Mouse (Mus musculus) inflammation-experienced regulatory T-cells, adult 16 weeks (primary cell): ENCODE measurements around the gene Slc22a12. TPM values are rescaled to one million over a fixed set of nuclear protein-coding genes. Genes with fewer than 3 reads are reported as not detected.

ENCODE experiments used
- polyA plus RNA-seq: library from polyadenylated mRNA; unstranded; fragments of 100-300 nt; shearing (Covaris generic); gene quantifications from one replicate; pipeline ENCODE4 v1.2.1, GENCODE M21; 2017

Gene Slc22a12
- not detected for polyA plus RNA-seq

GRCm38 (mm10) chr19:6542367-6543034 is at the start of gene Slc22a12:
Slc22a12 (minus strand) TSS chr19:6543032.

Other genes starting within 250 kb of the Slc22a12 start
- gene Cdc42bpg, start 236.6 kb downstream of the Slc22a12 start, polyA plus RNA-seq, result 0.37 TPM
- gene Men1, start 208.1 kb downstream of the Slc22a12 start, polyA plus RNA-seq, result 78.5 TPM
- gene Map4k2, start 201.9 kb downstream of the Slc22a12 start, polyA plus RNA-seq, result 113 TPM
- 249 TPM for gene Sf1, start 179.3 kb downstream of the Slc22a12 start, polyA plus RNA-seq
- 2.8 TPM for gene Pygm, start 158.6 kb downstream of the Slc22a12 start, polyA plus RNA-seq
- gene Rasgrp2, start 143.7 kb downstream of the Slc22a12 start, polyA plus RNA-seq, result 104 TPM
- not detected for gene Nrxn2, start 124.3 kb downstream of the Slc22a12 start, polyA plus RNA-seq